ENCODE assay signal across 13 mouse cellular contexts in genomic region chr11:106503425-106503717, GRCm38 (mm10). TPM values are rescaled to one million over a fixed set of nuclear protein-coding genes. Genes with fewer than 3 reads are reported as not detected.
A peak's percentile ranks its signal among the peaks of the same experiment; 100 is the strongest.
DNase-seq lines count a peak whose midpoint lies in the region; ATAC-seq and TF ChIP-seq lines count a peak whose summit lies in the region.
"Had no signal": no experiment of that assay in that cellular context is flagged by ENCODE, and none has a peak within 500 bp of the region (broad histone marks: within the 10 kb centered on the region; RNA-seq: fewer than 3 reads in every experiment).

No protein-coding gene starts in this region.

- peaks cover 33% of the 10 kb centered on the region for H3K36me3 ChIP-seq in heart, embryonic 13.5 days
- no peaks in the 10 kb centered on the region for H3K36me3 ChIP-seq in lung, embryonic 15.5 days

- WGBS in heart, embryonic 13.5 days = 81% methylated on average over 4 of the region's 4 CpGs
- WGBS in lung, embryonic 15.5 days = 52% methylated on average over 4 of the region's 4 CpGs

- ATAC-seq in heart, embryonic 13.5 days (ENCODE audit: extremely low read depth, insufficient number of reproducible peaks, low FRiP score, low TSS enrichment) = no peak
- ATAC-seq in lung, embryonic 15.5 days (ENCODE audit: borderline replicate concordance, extremely low read depth, low FRiP score, low TSS enrichment) = no peak
- ATAC-seq: activated CD4-positive, CD25-positive, alpha-beta regulatory T cell, adult 4 months had no signal

- no peak for DNase-seq in heart, postnatal 14 days
- no peak for DNase-seq in lung, postnatal 4 days
- DNase-seq in left cerebral cortex, adult 2 months (ENCODE audit: extremely low spot score in 1 of 2, low spot score in 2 of 2) = peak; percentile 38 to 54
- peak; percentile 36 for DNase-seq in right cerebral cortex, postnatal 14 days
- DNase-seq in natural killer cell, adult 2 months (ENCODE audit: low spot score in 2 of 2) = no peak
- no peak for DNase-seq in yolk sac, embryonic 10.5 days (ENCODE audit: low spot score)
- DNase-seq: gastrocnemius, postnatal 14 days; lung, postnatal 36 days; thymus, postnatal 14 days had no signal

- H3K4me2 ChIP-seq in heart, embryonic 13.5 days = no peak overlapping the region
- H3K4me2 ChIP-seq in lung, embryonic 15.5 days = no peak overlapping the region

- no peaks in the 10 kb centered on the region for H3K27me3 ChIP-seq in heart, embryonic 13.5 days (replicated peaks)
- H3K27me3 ChIP-seq in lung, embryonic 15.5 days = no peaks in the 10 kb centered on the region

- H3K4me1 ChIP-seq in heart, embryonic 13.5 days = peaks cover 19% of the 10 kb centered on the region
- no peaks in the 10 kb centered on the region for H3K4me1 ChIP-seq in lung, embryonic 15.5 days

- no peak; the same call in 1 of the 2 replicates for TF ChIP-seq CTCF in left cerebral cortex, adult 2 months (IDR thresholded peaks at IDR 0.05)

- intact Hi-C loops in heart, postnatal 14 days (cut with DNase I) = loop anchor here (5.0 kb wide), 1 partner anchor 244 kb away; no protein-coding TSS in a partner anchor
- intact Hi-C loops in left cerebral cortex, adult 2 months (cut with DNase I) = loop anchor here (1.0 to 10.0 kb wide), 2 partner anchors 61 to 241 kb away; no protein-coding TSS in a partner anchor

- H3K9me3 ChIP-seq in heart, embryonic 13.5 days = no peaks in the 10 kb centered on the region
- no peaks in the 10 kb centered on the region for H3K9me3 ChIP-seq in lung, embryonic 15.5 days

- H3K9ac ChIP-seq in heart, embryonic 13.5 days = no peak overlapping the region
- no peak overlapping the region for H3K9ac ChIP-seq in lung, embryonic 15.5 days

- H3K27ac ChIP-seq in heart, embryonic 13.5 days (replicated peaks) = peak overlapping the region; percentile 56; the same call in 1 of the 2 replicates
- H3K27ac ChIP-seq in lung, embryonic 15.5 days = peak overlapping the region; percentile 27; the same call in 1 of the 2 replicates
- H3K27ac ChIP-seq in left cerebral cortex, adult 2 months = no peak overlapping the region
- H3K27ac ChIP-seq: kidney, postnatal 0 days had no signal

- no peak overlapping the region for H3K4me3 ChIP-seq in heart, embryonic 13.5 days
- no peak overlapping the region for H3K4me3 ChIP-seq in lung, embryonic 15.5 days
- no peak overlapping the region for H3K4me3 ChIP-seq in left cerebral cortex, adult 2 months

RNA-seq across cellular contexts. Expression of gene Ern1, which starts 15.7 kb away (rescaled TPM):
- 3.9 and 4.3 TPM in 2 replicates for polyA plus RNA-seq in heart, embryonic 13.5 days (2015; fragmentation: Nextera tagmentation; extraction: Ambion mirVana)
- 10 to 100 TPM in 1 of 2 experiments, 1 to 10 TPM in 1; 9.9 to 10.9 TPM for total RNA-seq in heart, postnatal 14 days (2021)
- polyA plus RNA-seq in lung, embryonic 15.5 days (2015; fragmentation: Nextera tagmentation; extraction: Ambion mirVana) = 6.0 and 6.5 TPM in 2 replicates
- 10 to 100 TPM; 10.4 to 11.3 TPM for total RNA-seq in left cerebral cortex, adult 2 months (2021)

Comparison
In these comparisons a context has a peak if more than half of its experiments do, and no peak if none do; other contexts are left out.
1. DNase-seq: peak in left cerebral cortex, adult 2 months (2 of 2) and right cerebral cortex, postnatal 14 days (single experiment); none in heart, postnatal 14 days (0 of 2), lung, postnatal 4 days (0 of 2), natural killer cell, adult 2 months (0 of 2) and yolk sac, embryonic 10.5 days (single experiment).